Mouse (Mus musculus) heart, adult 2 months (tissue): Measurements from ENCODE around the gene Spred3.
"Not testable (repeated sequence)": the region's sequence is repeated elsewhere in the genome, so short reads cannot be mapped to it uniquely, and the experiment has no call there.

Experiments
- CTCF ChIP-seq: fragments of 200-600 bp; IDR thresholded peaks from 2 replicates; pipeline ENCODE4 v1.8.1; 2022; ENCODE audit warnings: antibody characterized with exemption, mild to moderate bottlenecking, moderate library complexity
- EP300 ChIP-seq: fragments of 200-500 bp; IDR thresholded peaks from 2 replicates; pipeline ENCODE4 v1.6.1; 2011; ENCODE audit warnings: low read depth, low read length, control low read depth; ENCODE audit not compliant: insufficient read depth
- POLR2A ChIP-seq: fragments of 200-500 bp; IDR thresholded peaks from 2 replicates; pipeline ENCODE4 v1.6.1; 2011; ENCODE audit warnings: mild to moderate bottlenecking, low read depth, low read length, control low read depth; ENCODE audit not compliant: insufficient read depth

DNA sequence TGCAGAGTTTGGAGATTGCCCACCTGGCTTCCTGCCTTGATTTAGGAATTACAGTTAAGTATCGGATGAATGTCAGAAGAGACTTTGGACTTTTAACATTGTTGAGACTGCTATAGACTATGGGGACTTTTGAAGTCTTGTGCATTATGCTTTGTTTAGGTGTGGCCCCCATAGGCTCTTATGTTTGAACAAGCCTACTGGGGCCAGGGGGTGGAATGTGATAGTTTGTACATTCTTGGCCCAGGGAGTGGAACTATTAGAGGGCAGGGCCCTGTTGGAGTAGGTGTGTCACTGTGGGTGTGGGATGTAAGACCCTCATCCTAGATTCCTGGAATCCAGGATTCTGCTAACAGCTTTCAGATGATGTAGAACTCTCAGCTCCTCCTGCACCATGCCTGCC is 24.0 kb upstream of the Spred3 start:
- TF ChIP-seq CTCF, POLR2A, EP300: not testable (repeated sequence)
